Comparison of ENCODE assay signal across 8 mouse cellular contexts in genomic region chr8:64726190-64726695, GRCm38 (mm10). TPM values are rescaled to one million over a fixed set of nuclear protein-coding genes. Genes with fewer than 3 reads are reported as not detected.
DNase-seq lines count a peak whose midpoint lies in the region; ATAC-seq and TF ChIP-seq lines count a peak whose summit lies in the region.

No protein-coding gene starts in this region.

- H3K9me3 ChIP-seq in hindbrain, embryonic 14.5 days (ENCODE audit: control insufficient read depth, low read length), result no peaks in the 10 kb centered on the region
- no peaks in the 10 kb centered on the region for H3K9me3 ChIP-seq in hindbrain, embryonic 16.5 days (ENCODE audit: control insufficient read depth, low read length)
- no peaks in the 10 kb centered on the region for H3K9me3 ChIP-seq in megakaryocyte, embryonic 14.5 days
- H3K9me3 ChIP-seq in hindbrain, postnatal 0 days (ENCODE audit: low read length), result no peaks in the 10 kb centered on the region

- 83% methylated on average over 4 of the region's 4 CpGs for WGBS in hindbrain, embryonic 14.5 days
- 87% methylated on average over 4 of the region's 4 CpGs for WGBS in hindbrain, embryonic 16.5 days
- WGBS in hindbrain, postnatal 0 days, result 78% methylated on average over 4 of the region's 4 CpGs

- no peak overlapping the region for H3K27ac ChIP-seq in hindbrain, embryonic 14.5 days
- H3K27ac ChIP-seq in hindbrain, embryonic 16.5 days (ENCODE audit: low read depth, low read length), result no peak overlapping the region
- no peak overlapping the region for H3K27ac ChIP-seq in layer of hippocampus, adult 2 months
- H3K27ac ChIP-seq in hindbrain, postnatal 0 days, result no peak overlapping the region

- DNase-seq in hindbrain, embryonic 14.5 days (ENCODE audit: low spot score), result peak; percentile 23
- peak; percentile 90 for DNase-seq in 416B (ENCODE audit: low read depth)
- peak; percentile 46 for DNase-seq in adrenal gland, postnatal 10 days
- DNase-seq in layer of hippocampus, adult 2 months (ENCODE audit: low spot score in 2 of 2), result no peak
- DNase-seq in hindbrain, postnatal 0 days (ENCODE audit: low spot score), result no peak

- H3K9ac ChIP-seq in hindbrain, embryonic 14.5 days, result no peak overlapping the region
- H3K9ac ChIP-seq in hindbrain, embryonic 16.5 days (ENCODE audit: low read depth, low read length), result no peak overlapping the region
- H3K9ac ChIP-seq in hindbrain, postnatal 0 days (replicated peaks; ENCODE audit: low read length), result no peak overlapping the region

- no peak for ATAC-seq in hindbrain, embryonic 14.5 days (ENCODE audit: low FRiP score)
- no peak for ATAC-seq in hindbrain, embryonic 16.5 days
- no peak for ATAC-seq in hindbrain, postnatal 0 days
- no peak for ATAC-seq in activated CD4-positive, CD25-positive, alpha-beta regulatory T cell, adult 4 months

- TF ChIP-seq CTCF in layer of hippocampus, adult 2 months (conservative IDR thresholded peaks at IDR 0.05), result no peak
- no peak for TF ChIP-seq CTCF in hindbrain, postnatal 0 days (IDR thresholded peaks at IDR 0.05; ENCODE audit: low read depth)

- peaks cover 17% of the 10 kb centered on the region for H3K4me1 ChIP-seq in hindbrain, embryonic 14.5 days (replicated peaks; ENCODE audit: control insufficient read depth, insufficient read depth, low read length)
- H3K4me1 ChIP-seq in hindbrain, embryonic 16.5 days (ENCODE audit: control insufficient read depth, insufficient read depth, low read depth, low read length), result peaks cover 20% of the 10 kb centered on the region
- H3K4me1 ChIP-seq in megakaryocyte, embryonic 14.5 days, result peaks cover 63% of the 10 kb centered on the region
- no peaks in the 10 kb centered on the region for H3K4me1 ChIP-seq in hindbrain, postnatal 0 days (ENCODE audit: insufficient read depth, low read length)

- H3K4me2 ChIP-seq in hindbrain, embryonic 14.5 days (replicated peaks), result no peak overlapping the region
- no peak overlapping the region for H3K4me2 ChIP-seq in hindbrain, embryonic 16.5 days (ENCODE audit: low read length)
- no peak overlapping the region for H3K4me2 ChIP-seq in hindbrain, postnatal 0 days (ENCODE audit: low read depth, low read length)

- no peaks in the 10 kb centered on the region for H3K27me3 ChIP-seq in hindbrain, embryonic 14.5 days (ENCODE audit: control insufficient read depth, insufficient read depth, low read length)
- no peaks in the 10 kb centered on the region for H3K27me3 ChIP-seq in hindbrain, embryonic 16.5 days (replicated peaks; ENCODE audit: control insufficient read depth, insufficient read depth, low read length)
- H3K27me3 ChIP-seq in megakaryocyte, embryonic 14.5 days (replicated peaks), result no peaks in the 10 kb centered on the region
- H3K27me3 ChIP-seq in hindbrain, postnatal 0 days (ENCODE audit: insufficient read depth, low read length), result no peaks in the 10 kb centered on the region

- H3K4me3 ChIP-seq in hindbrain, embryonic 14.5 days (replicated peaks; ENCODE audit: low read length), result no peak overlapping the region
- H3K4me3 ChIP-seq in hindbrain, embryonic 16.5 days (ENCODE audit: low read length), result no peak overlapping the region
- peak overlapping the region; percentile 73 for H3K4me3 ChIP-seq in megakaryocyte, embryonic 14.5 days (replicated peaks)
- no peak overlapping the region for H3K4me3 ChIP-seq in layer of hippocampus, adult 2 months
- no peak overlapping the region for H3K4me3 ChIP-seq in hindbrain, postnatal 0 days (ENCODE audit: low read length)

- peaks cover 90% of the 10 kb centered on the region for H3K36me3 ChIP-seq in hindbrain, embryonic 14.5 days (replicated peaks; ENCODE audit: control insufficient read depth, insufficient read depth)
- H3K36me3 ChIP-seq in hindbrain, embryonic 16.5 days (ENCODE audit: control insufficient read depth, insufficient read depth, low read length), result peaks cover 39% of the 10 kb centered on the region
- peaks cover 98% of the 10 kb centered on the region for H3K36me3 ChIP-seq in megakaryocyte, embryonic 14.5 days (replicated peaks; ENCODE audit: low read length)
- H3K36me3 ChIP-seq in hindbrain, postnatal 0 days (ENCODE audit: insufficient read depth, low read length), result peaks cover 35% of the 10 kb centered on the region; the same call in 1 of the 2 replicates

RNA-seq across cellular contexts. Expression of gene Msmo1, which starts 7.3 kb away (rescaled TPM):
- polyA plus RNA-seq in hindbrain, embryonic 14.5 days (2014; fragmentation: Nextera tagmentation; extraction: Ambion mirVana), result 180 and 213 TPM in 2 replicates
- 152 and 179 TPM in 2 replicates for polyA plus RNA-seq in hindbrain, embryonic 16.5 days (2015; fragmentation: Nextera tagmentation; extraction: Ambion mirVana)
- total RNA-seq in adrenal gland, postnatal 10 days (2021), result 10 to 100 TPM; 29.4 to 57.0 TPM
- 6.4 TPM in 1 of 2 replicates, not detected in the other for polyA plus RNA-seq in megakaryocyte, embryonic 14.5 days (2012; ENCODE audit: insufficient read depth, low replicate concordance)
- 10 to 100 TPM; 85.9 to 86.4 TPM for total RNA-seq in layer of hippocampus, adult 2 months (2021)
- 67.0 and 85.9 TPM in 2 replicates for total RNA-seq in hindbrain, postnatal 0 days (2014; rRNA removed)
- polyA plus RNA-seq in hindbrain, postnatal 0 days (2015; fragmentation: Nextera tagmentation; extraction: Ambion mirVana), result 113 and 125 TPM in 2 replicates
- polyA plus RNA-seq in activated CD4-positive, CD25-positive, alpha-beta regulatory T cell, adult 4 months (2017; shearing (Covaris generic)), result 10 to 100 TPM; 62.3 to 76.9 TPM

RNA-seq across cellular contexts. Expression of gene Cpe, which starts 33.4 kb away (rescaled TPM):
- polyA plus RNA-seq in hindbrain, embryonic 14.5 days (2014; fragmentation: Nextera tagmentation; extraction: Ambion mirVana), result 752 and 837 TPM in 2 replicates
- 718 and 866 TPM in 2 replicates for polyA plus RNA-seq in hindbrain, embryonic 16.5 days (2015; fragmentation: Nextera tagmentation; extraction: Ambion mirVana)
- 100 to 1,000 TPM; 345 to 374 TPM for total RNA-seq in adrenal gland, postnatal 10 days (2021)
- not detected in 2 replicates for polyA plus RNA-seq in megakaryocyte, embryonic 14.5 days (2012; ENCODE audit: insufficient read depth, low replicate concordance)
- total RNA-seq in layer of hippocampus, adult 2 months (2021), result 1,000 to 10,000 TPM; 2,581 to 2,789 TPM
- total RNA-seq in hindbrain, postnatal 0 days (2014; rRNA removed), result 614 and 704 TPM in 2 replicates
- 1,088 and 1,129 TPM in 2 replicates for polyA plus RNA-seq in hindbrain, postnatal 0 days (2015; fragmentation: Nextera tagmentation; extraction: Ambion mirVana)
- 1 to 10 TPM; 3.1 to 3.5 TPM for polyA plus RNA-seq in activated CD4-positive, CD25-positive, alpha-beta regulatory T cell, adult 4 months (2017; shearing (Covaris generic))

Comparison
In these comparisons a context has a peak if more than half of its experiments do, and no peak if none do; other contexts are left out.
1. DNase-seq: peak in hindbrain, embryonic 14.5 days (single experiment), 416B (single experiment) and adrenal gland, postnatal 10 days (single experiment); none in layer of hippocampus, adult 2 months (0 of 2) and hindbrain, postnatal 0 days (single experiment).
2. RNA of gene Cpe, which starts 33.4 kb away (polyA plus RNA-seq): 1,088 to 1,129 TPM in hindbrain, postnatal 0 days, 718 to 866 TPM in hindbrain, embryonic 16.5 days and 752 to 837 TPM in hindbrain, embryonic 14.5 days; 3.1 to 3.5 TPM in activated CD4-positive, CD25-positive, alpha-beta regulatory T cell, adult 4 months and not detected in megakaryocyte, embryonic 14.5 days; every median in the first group is over 100 times any median in the second.